Mouse (Mus musculus) cortical plate, adult 2 months (tissue): ENCODE data around the gene Dlg2.

ENCODE experiments used
- CTCF ChIP-seq: fragments of 200-500 bp; IDR thresholded peaks from 2 replicates; pipeline ENCODE4 v1.5.1; 2011; ENCODE audit warnings: mild to moderate bottlenecking, control low read depth, low read length; ENCODE audit not compliant: insufficient read depth; ENCODE audit errors: extremely low read depth
- POLR2A ChIP-seq: fragments of 200-500 bp; IDR thresholded peaks from 2 replicates; pipeline ENCODE4 v1.6.1; 2011; ENCODE audit warnings: mild to moderate bottlenecking, low read length, control low read depth; ENCODE audit not compliant: insufficient read depth; ENCODE audit errors: extremely low read depth

- TF ChIP-seq CTCF: no peak
- no peak for TF ChIP-seq POLR2A
These were observed 986.8 kb downstream of the Dlg2 start for GRCm38 (mm10) chr7:91463256-91463655.
